Mouse (Mus musculus): ENCODE data around the gene Hnf4a.

DNA sequence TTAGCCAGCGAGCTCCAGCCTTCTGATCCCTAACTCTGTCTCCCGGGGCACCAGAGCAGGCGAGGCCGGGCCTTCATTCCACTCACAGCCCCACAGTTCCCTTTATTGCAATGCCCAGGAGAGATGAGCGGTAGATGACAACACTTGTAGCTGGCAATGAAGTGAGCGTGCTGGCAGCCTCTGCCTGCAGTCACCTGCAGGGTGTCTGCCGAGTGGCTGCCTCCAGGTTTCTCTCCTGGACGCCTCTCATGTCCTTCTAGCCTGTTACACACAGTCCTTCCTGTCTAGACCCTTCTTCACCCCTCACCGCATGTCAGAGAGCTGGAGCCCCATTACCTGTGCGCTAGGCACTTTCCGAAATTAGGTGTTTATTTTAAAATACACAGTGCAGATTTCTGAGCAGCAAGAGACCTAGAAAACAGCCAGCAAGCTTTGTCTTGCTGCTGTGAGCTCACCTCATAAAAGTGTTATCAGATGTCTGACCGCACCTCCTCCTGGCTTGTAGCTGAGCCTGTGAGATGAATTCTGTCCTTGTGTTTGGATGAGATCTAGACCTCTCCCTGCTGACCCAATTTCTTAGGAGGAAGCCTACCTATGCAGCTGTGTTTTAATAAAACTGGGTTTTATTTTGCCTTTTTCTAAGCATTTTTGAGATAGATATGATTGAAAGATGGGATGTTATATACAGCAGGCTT lies 102.8 kb downstream of the Hnf4a start:
- TF ChIP-seq CTCF (IDR thresholded peaks at IDR 0.05; ENCODE audit: low read depth) (no peak), EP300 (IDR thresholded peaks at IDR 0.05; ENCODE audit: low read depth) (no peak)
